Mouse (Mus musculus): Measurements from ENCODE around the gene Yrdc.
A peak's percentile ranks its signal among the peaks of the same experiment; 100 is the strongest.

Yrdc gene

GRCm38 (mm10) chr4:124850261-124850913, at the start of gene Yrdc:
Yrdc (plus strand) TSS chr4:124850679.
- DNase-seq (ENCODE audit: low spot score) = peak; percentile 89

DNA sequence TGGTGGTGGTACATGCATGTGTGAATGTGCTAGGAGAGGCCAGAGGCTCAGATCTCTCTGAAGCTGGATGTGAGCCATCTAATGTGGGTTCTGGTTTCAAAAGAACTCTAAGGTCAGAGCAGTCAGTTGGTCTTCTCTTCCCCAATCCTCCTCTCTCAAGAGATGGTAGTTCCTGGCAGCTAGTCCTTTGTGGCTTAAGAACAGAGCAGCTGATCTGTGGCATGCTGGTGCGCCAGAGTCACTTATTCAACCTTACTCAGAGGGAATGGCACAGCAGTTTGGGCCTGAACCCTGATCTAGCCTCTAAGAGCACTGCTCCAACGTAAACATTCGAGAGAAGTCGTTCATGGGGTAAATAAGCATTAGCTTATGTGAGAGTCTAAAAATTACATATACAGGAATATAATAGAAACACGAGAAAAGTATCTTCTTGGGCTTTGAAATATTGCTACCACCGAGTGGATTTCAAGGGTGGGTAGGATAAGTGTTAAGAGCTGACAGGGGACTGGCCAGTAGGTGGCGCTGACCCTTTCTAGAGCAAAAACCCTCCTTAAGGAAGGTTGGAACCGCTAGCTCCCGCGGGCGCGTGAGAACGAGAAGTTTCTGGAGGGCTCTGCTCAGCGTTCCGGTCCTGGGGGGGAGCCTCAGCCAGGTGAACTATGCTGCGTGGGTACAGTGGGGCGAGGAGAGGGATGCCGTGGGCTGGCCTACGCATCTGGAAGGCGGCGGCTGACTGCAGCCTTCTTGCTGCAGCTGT, 48.7 kb upstream of the Yrdc start, which contains the start of gene Mtf1:
TSS of gene Mtf1 (plus strand) at position 553 of the 757 bp plus-strand sequence.
- peak; percentile 68 for DNase-seq (ENCODE audit: low spot score)

- DNase-seq (ENCODE audit: low spot score) = peak; percentile 96
These were observed 47.9 kb upstream of the Yrdc start for GRCm38 (mm10) chr4:124802309-124803260.

DNA sequence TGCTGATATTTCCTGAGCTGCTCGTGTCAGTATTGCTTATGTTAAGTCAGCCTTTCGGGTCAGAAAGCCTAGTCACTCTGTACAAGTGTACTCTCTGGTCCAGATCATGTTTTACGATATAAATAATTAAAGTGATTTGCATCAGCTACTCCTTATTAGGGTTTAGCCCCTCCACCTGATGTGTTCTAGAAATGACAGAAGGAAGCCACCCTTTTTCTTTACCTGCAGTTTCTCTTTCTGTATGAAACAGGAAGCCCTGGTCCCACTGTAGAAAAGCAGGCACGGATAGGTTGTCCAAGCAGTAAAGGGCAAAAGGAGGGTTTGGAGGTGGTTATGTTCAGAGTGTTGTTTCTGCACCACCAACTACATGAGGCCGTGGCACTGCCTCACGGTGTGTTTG, 47.1 kb upstream of the Yrdc start:
- no peak for DNase-seq (ENCODE audit: low spot score)

- DNase-seq (ENCODE audit: low spot score) = no peak
These were observed 42.0 kb upstream of the Yrdc start for GRCm38 (mm10) chr4:124808511-124808910.

DNA sequence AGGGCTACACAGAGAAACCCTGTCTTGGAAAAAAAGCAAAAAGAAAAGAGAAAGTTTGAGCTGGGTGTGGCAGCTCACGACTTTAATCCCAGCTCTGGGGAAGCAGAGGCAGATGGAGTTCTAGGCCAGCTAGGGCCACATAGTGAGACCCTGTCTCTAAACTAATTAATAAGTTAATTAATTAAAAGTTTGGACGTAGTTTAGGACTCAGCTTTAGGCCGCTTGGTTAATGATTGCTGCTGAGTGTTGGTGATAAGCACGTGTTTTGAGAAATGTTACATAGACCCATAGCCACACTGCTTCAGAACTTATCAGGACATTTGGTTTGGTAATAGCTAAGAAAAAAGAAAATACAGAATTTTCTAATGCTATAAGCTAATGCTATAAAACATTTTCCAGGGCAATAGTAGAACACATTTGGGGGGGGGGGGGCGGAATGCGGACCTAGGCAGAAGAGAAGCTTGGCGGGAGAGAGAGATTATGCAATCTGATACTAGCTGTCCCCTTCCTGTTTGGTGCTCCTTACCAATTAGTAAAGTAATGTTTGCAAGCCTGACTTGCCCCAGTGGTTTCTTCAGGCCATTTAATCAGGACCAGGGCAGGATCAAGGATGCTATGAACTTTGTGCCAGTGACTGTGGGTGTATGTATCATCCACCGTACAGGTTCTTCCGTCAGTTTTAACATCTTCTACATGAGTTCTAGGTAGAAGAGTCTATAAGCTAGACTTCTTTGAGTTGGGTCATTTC, 41.2 kb upstream of the Yrdc start:
- no peak for DNase-seq (ENCODE audit: low spot score)

DNA sequence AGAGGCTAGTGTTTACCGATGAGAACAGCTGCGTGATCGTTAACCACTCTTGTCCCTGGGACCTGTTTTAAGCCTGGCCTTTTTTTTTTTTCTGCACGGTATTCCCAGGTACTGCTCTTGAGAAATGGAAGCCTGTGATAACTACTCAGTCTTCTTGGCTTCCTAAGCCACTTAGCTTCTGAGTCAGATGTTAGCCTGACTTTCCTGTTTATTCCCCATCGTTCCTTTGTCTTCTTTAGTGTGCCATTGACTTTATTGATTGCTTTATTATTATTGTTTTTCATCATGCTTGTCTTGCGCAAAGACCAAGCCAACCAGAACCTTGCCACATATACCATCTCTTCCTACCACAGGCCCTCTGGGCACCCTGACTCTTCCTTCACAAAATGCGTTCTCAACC, 40.4 kb upstream of the Yrdc start:
- no peak for DNase-seq (ENCODE audit: low spot score)

- no peak for DNase-seq (ENCODE audit: low spot score)
These were observed 39.0 kb upstream of the Yrdc start for GRCm38 (mm10) chr4:124811347-124811975.

GRCm38 (mm10) chr4:124815901-124816300, 34.6 kb upstream of the Yrdc start:
- DNase-seq (ENCODE audit: low spot score) = no peak

- peak; percentile 16 for DNase-seq (ENCODE audit: low spot score)
These were observed 32.7 kb upstream of the Yrdc start for GRCm38 (mm10) chr4:124817803-124818202.

GRCm38 (mm10) chr4:124818832-124819231, 31.6 kb upstream of the Yrdc start:
- no peak for DNase-seq (ENCODE audit: low spot score)

DNA sequence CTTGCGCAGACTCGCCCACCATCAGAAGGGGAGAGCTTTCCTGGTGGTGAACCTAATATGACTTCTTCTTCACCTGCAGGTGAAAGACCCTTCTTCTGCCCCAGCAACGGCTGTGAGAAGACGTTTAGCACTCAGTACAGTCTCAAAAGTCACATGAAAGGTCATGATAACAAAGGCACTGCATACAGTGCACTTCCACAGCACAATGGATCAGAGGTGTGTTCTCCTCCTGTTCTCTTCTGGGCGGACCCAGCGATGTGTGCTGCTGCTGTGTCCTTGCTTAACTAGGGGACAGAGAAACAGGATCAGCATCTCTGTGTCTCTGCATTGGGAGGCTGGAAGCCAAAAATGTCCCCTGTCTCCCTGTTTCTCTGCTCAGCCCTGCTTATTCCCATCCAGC, 25.5 kb upstream of the Yrdc start:
- DNase-seq (ENCODE audit: low spot score) = no peak

- DNase-seq (ENCODE audit: low spot score) = no peak
These were observed 25.0 kb upstream of the Yrdc start for GRCm38 (mm10) chr4:124825371-124825965.

- DNase-seq (ENCODE audit: low spot score) = no peak
These were observed 20.8 kb upstream of the Yrdc start for GRCm38 (mm10) chr4:124829671-124830070.

DNA sequence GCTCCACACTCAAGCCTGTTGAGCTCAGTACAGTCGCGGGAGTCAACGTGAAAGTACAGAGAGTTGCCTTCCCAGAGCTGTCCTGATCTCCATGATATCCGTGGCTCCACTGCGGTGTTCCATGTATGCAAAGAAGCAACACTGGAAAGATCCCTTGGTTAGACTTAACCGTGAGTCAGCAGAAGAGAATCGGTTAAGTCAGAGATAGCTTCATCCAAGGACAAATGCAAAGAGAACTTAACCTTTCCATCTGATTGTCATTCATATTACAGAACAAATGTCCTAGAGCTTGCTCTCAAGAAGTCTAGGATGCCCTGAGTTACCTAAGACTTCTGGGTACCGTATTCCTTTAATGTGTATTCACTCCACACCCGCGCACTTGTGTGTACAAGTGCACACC, 17.7 kb upstream of the Yrdc start:
- DNase-seq (ENCODE audit: low spot score) = no peak

DNA sequence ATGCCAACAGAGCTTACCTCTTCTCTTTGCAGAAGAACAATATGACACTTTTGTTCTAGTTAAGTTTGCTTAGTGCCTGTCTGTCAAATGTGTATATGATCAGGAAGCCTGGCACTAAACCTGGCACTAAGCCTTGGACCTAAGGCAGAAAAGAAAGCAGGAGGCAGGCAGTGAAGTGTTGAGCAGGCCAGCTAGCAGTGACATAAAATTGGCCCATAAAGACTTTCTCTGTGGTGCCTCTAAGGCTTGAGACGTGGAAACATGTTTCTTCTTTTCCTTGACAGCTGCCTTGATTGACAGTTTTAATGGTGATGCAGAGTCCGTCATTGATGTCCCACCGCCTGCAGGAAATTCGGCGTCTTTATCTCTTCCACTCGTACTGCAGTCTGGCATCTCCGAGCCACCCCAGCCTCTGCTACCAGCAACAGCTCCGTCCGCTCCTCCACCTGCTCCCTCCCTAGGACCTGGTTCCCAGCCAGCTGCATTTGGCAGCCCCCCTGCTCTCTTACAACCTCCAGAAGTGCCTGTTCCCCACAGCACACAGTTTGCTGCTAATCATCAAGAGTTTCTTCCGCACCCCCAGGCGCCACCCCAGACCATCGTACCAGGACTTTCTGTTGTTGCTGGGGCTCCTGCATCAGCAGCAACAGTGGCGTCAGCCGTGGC, 12.3 kb upstream of the Yrdc start:
- DNase-seq (ENCODE audit: low spot score) = no peak

- no peak for DNase-seq (ENCODE audit: low spot score)
These were observed 9.5 kb upstream of the Yrdc start for GRCm38 (mm10) chr4:124840998-124841397.

- DNase-seq (ENCODE audit: low spot score) = no peak
These were observed 7.0 kb upstream of the Yrdc start for GRCm38 (mm10) chr4:124843493-124843892.

- peak; percentile 51 for DNase-seq (ENCODE audit: low spot score)
These were observed 2.9 kb upstream of the Yrdc start for GRCm38 (mm10) chr4:124847573-124847972.

DNA sequence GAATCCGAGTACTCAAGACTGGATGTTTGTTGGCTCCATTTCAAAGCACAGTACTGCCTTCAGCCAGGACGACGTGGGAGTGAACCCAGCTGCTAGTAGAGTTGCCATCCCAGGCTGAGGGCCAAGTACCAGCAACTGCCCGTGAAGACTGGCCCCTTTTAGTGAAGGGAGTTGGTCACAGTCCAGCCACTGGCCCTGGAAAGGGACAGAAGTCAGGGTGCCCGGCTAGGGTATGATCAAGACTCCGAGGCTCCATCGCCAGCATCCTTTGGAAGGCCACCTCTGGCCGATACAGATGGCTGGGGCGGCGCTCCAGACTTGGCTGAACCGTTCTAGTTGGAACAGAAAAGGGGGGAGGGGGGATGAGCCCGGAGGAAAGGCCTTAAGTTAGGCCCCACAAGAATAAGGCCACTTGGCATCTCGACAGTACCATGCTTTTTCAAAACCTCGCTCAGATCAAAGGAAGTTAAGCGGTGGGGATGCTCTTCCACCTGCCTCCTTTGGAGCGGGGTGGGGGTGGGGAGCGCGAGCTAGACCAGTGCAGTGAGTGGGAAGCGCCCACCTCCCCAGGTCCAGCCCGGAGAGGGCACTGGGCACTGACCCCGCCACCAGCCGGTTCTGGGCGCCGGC, 733 bp upstream of the Yrdc start:
- DNase-seq (ENCODE audit: low spot score) = peak; percentile 70
